In the genomic region with DNA sequence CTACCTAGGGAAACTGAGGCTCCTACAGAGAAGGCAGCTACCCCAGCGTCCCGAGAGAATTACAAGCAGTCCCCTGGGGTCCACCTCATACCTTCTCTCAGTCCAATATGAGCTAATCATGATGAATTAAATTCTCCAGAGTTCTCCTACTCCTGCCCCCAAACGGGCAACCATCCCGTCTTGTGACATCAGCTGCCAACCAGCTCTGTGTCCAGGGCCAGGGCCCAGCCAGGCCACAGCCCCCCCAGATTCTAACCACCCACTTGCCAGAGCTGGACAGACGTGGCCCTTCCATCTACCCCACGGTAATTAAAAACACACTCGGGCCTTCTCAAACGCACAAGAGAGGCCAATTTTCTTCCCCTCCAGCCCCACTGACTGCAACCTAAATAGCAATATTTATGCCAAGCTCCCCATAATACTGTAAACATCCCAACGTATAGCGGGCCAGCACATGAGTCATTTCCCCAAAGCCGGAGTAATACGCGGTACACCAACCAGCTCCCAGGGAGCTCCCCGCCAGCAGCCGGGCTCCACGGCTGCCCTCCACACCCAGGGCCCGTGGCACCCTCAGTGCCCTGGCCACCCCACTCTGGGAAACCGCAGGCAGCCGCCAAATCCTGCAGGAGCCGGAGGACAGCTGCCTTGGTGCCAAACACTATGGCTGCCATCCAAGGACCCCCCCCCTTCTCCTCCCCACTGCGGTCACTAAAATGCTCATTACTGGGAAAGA, we compare ENCODE assay signal across 8 mouse cellular contexts. TPM values are rescaled to one million over a fixed set of nuclear protein-coding genes. Genes with fewer than 3 reads are reported as not detected.
DNase-seq lines count a peak whose midpoint lies in the region; ATAC-seq and TF ChIP-seq lines count a peak whose summit lies in the region.

No protein-coding gene starts in this region.

- 71% methylated on average over 21 of the region's 21 CpGs for WGBS in hindbrain, embryonic 11.5 days
- WGBS in midbrain, postnatal 0 days: 32% methylated on average over 21 of the region's 21 CpGs

- peak overlapping the region; percentile 31; the same call in 1 of the 2 replicates for H3K9ac ChIP-seq in hindbrain, embryonic 11.5 days (ENCODE audit: low read depth, low read length)
- peak overlapping the region; percentile 90 for H3K9ac ChIP-seq in midbrain, postnatal 0 days (replicated peaks; ENCODE audit: low read length, poor library complexity, severe bottlenecking)

- no peaks in the 10 kb centered on the region for H3K27me3 ChIP-seq in hindbrain, embryonic 11.5 days (ENCODE audit: control insufficient read depth, insufficient read depth, low read length)
- H3K27me3 ChIP-seq in midbrain, postnatal 0 days (ENCODE audit: insufficient read depth, low read length): no peaks in the 10 kb centered on the region

- H3K9me3 ChIP-seq in hindbrain, embryonic 11.5 days (ENCODE audit: control insufficient read depth, low read length): no peaks in the 10 kb centered on the region
- no peaks in the 10 kb centered on the region for H3K9me3 ChIP-seq in midbrain, postnatal 0 days (ENCODE audit: low read length)

- DNase-seq in layer of hippocampus, adult 2 months (ENCODE audit: low spot score in 2 of 2): no peak
- no peak for DNase-seq in layer of hippocampus, postnatal 25 days (ENCODE audit: extremely low spot score in 1 of 2, low spot score in 1 of 2)
- peak; percentile 62 to 65 for DNase-seq in cerebellum, postnatal 25 days
- no peak for DNase-seq in hindbrain, embryonic 11.5 days (ENCODE audit: low spot score)
- no peak for DNase-seq in midbrain, postnatal 0 days (ENCODE audit: low spot score)
- DNase-seq in layer of hippocampus, adult 11-12 months (ENCODE audit: low spot score): no peak
- DNase-seq in adrenal gland, postnatal 25 days: no peak
- no peak for DNase-seq in urinary bladder, adult 2 months (ENCODE audit: low spot score)

- no peak for TF ChIP-seq CTCF in layer of hippocampus, adult 2 months (conservative IDR thresholded peaks at IDR 0.05)
- TF ChIP-seq CTCF in midbrain, postnatal 0 days (IDR thresholded peaks at IDR 0.05): no peak

- peak overlapping the region; percentile 90 for H3K4me2 ChIP-seq in hindbrain, embryonic 11.5 days (replicated peaks; ENCODE audit: low read depth, low read length)
- peak overlapping the region; percentile 92 for H3K4me2 ChIP-seq in midbrain, postnatal 0 days (ENCODE audit: low read depth, low read length, poor library complexity, severe bottlenecking)

- no peak overlapping the region for H3K27ac ChIP-seq in layer of hippocampus, adult 2 months
- no peak overlapping the region for H3K27ac ChIP-seq in hindbrain, embryonic 11.5 days (ENCODE audit: low read depth, low read length)
- no peak overlapping the region for H3K27ac ChIP-seq in midbrain, postnatal 0 days (ENCODE audit: low read depth, low read length)

- H3K4me1 ChIP-seq in hindbrain, embryonic 11.5 days (replicated peaks; ENCODE audit: control insufficient read depth, insufficient read depth, low read length): peaks cover 32% of the 10 kb centered on the region
- peaks cover 27% of the 10 kb centered on the region for H3K4me1 ChIP-seq in midbrain, postnatal 0 days (ENCODE audit: insufficient read depth, low read length)

- ATAC-seq in hindbrain, embryonic 11.5 days (ENCODE audit: low FRiP score): no peak
- ATAC-seq in midbrain, postnatal 0 days (ENCODE audit: low FRiP score): no peak

- H3K36me3 ChIP-seq in hindbrain, embryonic 11.5 days (ENCODE audit: control insufficient read depth, insufficient read depth, low read length): no peaks in the 10 kb centered on the region
- H3K36me3 ChIP-seq in midbrain, postnatal 0 days (ENCODE audit: insufficient read depth, low read length): no peaks in the 10 kb centered on the region

- H3K4me3 ChIP-seq in layer of hippocampus, adult 2 months: peak overlapping the region; percentile 69
- peak overlapping the region; percentile 70 for H3K4me3 ChIP-seq in hindbrain, embryonic 11.5 days (ENCODE audit: low read depth, low read length)
- peak overlapping the region; percentile 85 for H3K4me3 ChIP-seq in midbrain, postnatal 0 days (ENCODE audit: low read depth, low read length)

RNA-seq across cellular contexts. Expression of a gene that starts 2.0 kb away (rescaled TPM):
- total RNA-seq in layer of hippocampus, adult 2 months (2021): 10 to 100 TPM; 21.8 to 22.1 TPM
- 10 to 100 TPM; 24.0 to 29.2 TPM for total RNA-seq in layer of hippocampus, postnatal 25 days (2021)
- polyA plus RNA-seq in hindbrain, embryonic 11.5 days (2014; fragmentation: Nextera tagmentation; extraction: Ambion mirVana): 18.5 and 20.1 TPM in 2 replicates
- 149 and 202 TPM in 2 replicates for total RNA-seq in midbrain, postnatal 0 days (2014; rRNA removed)
- 13.6 and 15.6 TPM in 2 replicates for polyA plus RNA-seq in midbrain, postnatal 0 days (2015; fragmentation: Nextera tagmentation; extraction: Ambion mirVana)
- 15.1 and 17.8 TPM in 2 replicates for total RNA-seq in adrenal gland, postnatal 25 days (2021)
- polyA plus RNA-seq in urinary bladder, adult 2 months (2012; rRNA removed): 7.2 and 8.4 TPM in 2 replicates

RNA-seq across cellular contexts. Expression of a gene that starts 52.2 kb away (rescaled TPM):
- 10 to 100 TPM; 51.1 to 52.0 TPM for total RNA-seq in layer of hippocampus, adult 2 months (2021)
- total RNA-seq in layer of hippocampus, postnatal 25 days (2021): 10 to 100 TPM; 50.7 to 56.9 TPM
- polyA plus RNA-seq in hindbrain, embryonic 11.5 days (2014; fragmentation: Nextera tagmentation; extraction: Ambion mirVana): 34.4 and 40.3 TPM in 2 replicates
- total RNA-seq in midbrain, postnatal 0 days (2014; rRNA removed): 60.0 and 71.3 TPM in 2 replicates
- polyA plus RNA-seq in midbrain, postnatal 0 days (2015; fragmentation: Nextera tagmentation; extraction: Ambion mirVana): 64.3 and 72.3 TPM in 2 replicates
- 24.4 and 28.3 TPM in 2 replicates for total RNA-seq in adrenal gland, postnatal 25 days (2021)
- 160 and 175 TPM in 2 replicates for polyA plus RNA-seq in urinary bladder, adult 2 months (2012; rRNA removed)

RNA-seq across cellular contexts. Expression of a gene that starts 59.1 kb away (rescaled TPM):
- total RNA-seq in layer of hippocampus, adult 2 months (2021): 10 to 100 TPM; 40.0 to 41.8 TPM
- total RNA-seq in layer of hippocampus, postnatal 25 days (2021): 10 to 100 TPM; 37.3 to 45.0 TPM
- polyA plus RNA-seq in hindbrain, embryonic 11.5 days (2014; fragmentation: Nextera tagmentation; extraction: Ambion mirVana): 17.7 and 19.2 TPM in 2 replicates
- total RNA-seq in midbrain, postnatal 0 days (2014; rRNA removed): 62.7 and 79.7 TPM in 2 replicates
- polyA plus RNA-seq in midbrain, postnatal 0 days (2015; fragmentation: Nextera tagmentation; extraction: Ambion mirVana): 39.0 and 39.7 TPM in 2 replicates
- total RNA-seq in adrenal gland, postnatal 25 days (2021): 18.2 and 22.5 TPM in 2 replicates
- polyA plus RNA-seq in urinary bladder, adult 2 months (2012; rRNA removed): 115 and 117 TPM in 2 replicates

Comparison
In these comparisons a context has a peak if more than half of its experiments do, and no peak if none do; other contexts are left out.
1. DNase-seq: peak in cerebellum, postnatal 25 days (2 of 2); none in layer of hippocampus, adult 2 months (0 of 2), layer of hippocampus, postnatal 25 days (0 of 2), hindbrain, embryonic 11.5 days (single experiment), midbrain, postnatal 0 days (single experiment), layer of hippocampus, adult 11-12 months (single experiment), adrenal gland, postnatal 25 days (single experiment) and urinary bladder, adult 2 months (single experiment).
2. Peak in every context shown above with its lines, with median percentiles within 50 percentile points of each other: H3K4me3 ChIP-seq.